Mouse (Mus musculus) 416B (cell line): Measurements from ENCODE around the gene Cpe.

Source experiments
- DNase-seq: peaks from one replicate; pipeline ENCODE4 v3.0.0; 2011; ENCODE audit warnings: low read depth

The Cpe gene

DNA sequence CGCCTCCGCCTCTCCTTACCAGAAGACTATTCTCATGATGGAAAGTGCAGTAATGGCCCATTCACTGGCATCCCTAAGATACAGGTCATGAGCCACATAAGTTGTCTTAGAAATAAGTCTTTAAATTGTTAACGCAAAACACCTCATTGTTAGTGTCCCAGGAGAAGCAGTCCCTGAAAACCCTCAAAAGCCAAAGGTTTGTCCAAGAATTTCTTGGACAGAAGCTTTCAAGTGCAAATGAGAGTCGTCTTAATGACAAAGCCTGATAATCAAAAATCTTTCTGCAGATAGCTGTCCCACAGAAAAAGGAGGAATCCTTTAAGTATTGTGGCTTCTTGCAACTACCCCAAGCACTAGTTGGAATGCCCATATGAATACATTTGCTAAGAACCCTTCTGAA, 60.7 kb downstream of the Cpe start:
- DNase-seq, result no peak

DNA sequence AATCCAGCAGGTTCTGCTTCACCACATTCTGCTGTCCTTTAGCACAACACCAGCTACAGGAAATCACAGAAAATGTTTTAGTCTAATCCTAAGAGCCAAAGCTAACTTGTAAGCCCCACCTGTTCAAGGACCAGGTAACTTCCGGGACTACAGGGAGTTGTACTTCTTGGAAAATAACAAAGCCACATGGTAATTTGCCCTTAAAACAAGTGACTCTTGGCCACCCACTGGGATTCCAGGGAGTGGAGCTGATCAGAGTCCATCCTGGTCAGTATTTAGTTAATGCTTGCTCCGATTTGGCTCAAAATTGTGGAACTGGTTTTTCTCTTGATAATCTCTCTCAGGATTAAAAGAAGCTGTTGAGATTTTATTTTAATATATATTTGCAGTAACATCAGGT, 61.1 kb downstream of the Cpe start:
- DNase-seq, result no peak

GRCm38 (mm10) chr8:64629034-64629760, 63.7 kb downstream of the Cpe start:
- no peak for DNase-seq

DNA sequence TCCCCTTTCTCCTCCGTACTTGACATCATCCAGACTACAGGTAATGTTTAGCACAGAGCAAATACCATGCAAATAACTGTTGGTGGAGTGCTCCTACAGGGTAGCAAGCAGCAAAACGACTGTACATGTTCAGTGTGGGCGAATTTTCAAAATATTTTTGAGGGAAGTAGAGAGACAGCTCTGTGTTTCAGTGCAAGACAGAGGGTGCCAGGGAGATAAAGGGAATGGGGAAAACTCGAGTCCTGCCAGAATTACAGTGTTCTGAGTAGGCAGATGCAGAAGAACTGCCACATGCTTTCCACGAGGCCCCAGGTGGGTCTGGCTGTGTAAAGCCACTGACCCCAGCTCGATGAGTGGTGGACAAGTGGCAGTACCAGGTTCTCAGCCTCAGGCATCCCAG, 64.8 kb downstream of the Cpe start:
- no peak for DNase-seq

DNA sequence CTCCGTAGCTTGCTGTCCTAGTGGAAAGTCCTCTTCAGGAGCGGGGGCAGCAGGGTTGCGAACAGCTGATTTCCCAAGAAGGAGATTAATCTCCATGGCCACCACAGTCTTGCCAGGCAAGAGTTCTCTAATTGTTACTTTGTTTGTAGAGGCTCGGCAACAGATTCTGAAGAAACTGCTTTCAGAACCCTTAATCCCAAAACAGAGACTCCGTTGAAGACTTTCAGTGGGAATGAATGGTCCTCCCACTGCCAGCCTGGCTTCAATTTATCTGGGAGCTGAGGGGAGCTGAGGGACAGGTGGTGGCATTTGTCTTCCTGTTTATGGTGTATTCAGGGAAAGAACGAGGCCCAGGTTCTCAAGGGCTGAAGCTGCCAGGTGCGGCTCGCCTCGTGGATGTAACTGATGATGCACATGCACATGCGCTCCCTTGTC, 68.2 kb downstream of the Cpe start:
- no peak for DNase-seq

- DNase-seq, result no peak
These were observed 72.3 kb downstream of the Cpe start for GRCm38 (mm10) chr8:64620365-64621150.

- no peak for DNase-seq
These were observed 73.2 kb downstream of the Cpe start for GRCm38 (mm10) chr8:64619661-64620060.

DNA sequence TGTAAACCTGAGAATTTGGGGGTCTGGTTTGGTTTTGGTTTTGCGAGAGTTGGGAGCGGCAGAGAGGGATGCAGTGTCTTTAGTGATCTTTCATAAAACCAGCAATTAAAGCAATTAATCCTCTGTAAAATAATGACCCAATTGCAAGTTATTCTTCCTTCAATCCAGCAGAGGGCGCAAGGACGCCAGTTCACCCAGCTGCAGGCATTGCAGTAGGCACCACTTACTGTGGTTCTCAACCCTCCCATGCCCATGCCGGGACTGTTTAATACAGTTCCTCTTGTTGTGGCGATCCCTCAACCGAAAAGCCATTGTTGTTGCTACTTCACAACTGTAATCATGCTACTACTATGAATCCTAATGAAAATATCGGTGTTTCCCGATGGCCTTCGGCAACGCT, 74.2 kb downstream of the Cpe start:
- DNase-seq, result peak; percentile 77

- DNase-seq, result peak; percentile 45
These were observed 76.3 kb downstream of the Cpe start for GRCm38 (mm10) chr8:64616566-64616965.

GRCm38 (mm10) chr8:64615459-64615858, 77.4 kb downstream of the Cpe start:
- DNase-seq, result peak; percentile 39

DNA sequence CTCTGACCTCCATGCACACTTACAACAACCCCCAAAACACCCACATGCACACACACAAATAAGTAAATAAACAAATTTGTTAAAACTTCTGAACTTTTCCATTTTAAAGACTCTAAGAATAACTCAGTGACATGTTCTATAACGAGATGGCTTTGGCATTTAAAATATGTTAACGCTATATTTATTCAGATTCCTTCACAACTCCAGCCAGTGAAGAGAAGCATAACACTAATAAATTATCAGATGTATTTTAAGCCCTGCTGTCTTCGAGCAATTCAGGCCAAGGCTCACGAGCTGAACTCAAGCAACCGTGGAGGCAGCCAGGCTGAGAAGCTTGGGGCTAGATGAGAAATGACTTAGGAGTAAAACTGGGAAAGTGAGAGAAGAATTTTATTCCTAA, 79.2 kb downstream of the Cpe start:
- no peak for DNase-seq

GRCm38 (mm10) chr8:64611210-64611974, 81.5 kb downstream of the Cpe start:
- peak; percentile 13 for DNase-seq

- DNase-seq, result peak; percentile 16
These were observed 83.9 kb downstream of the Cpe start for GRCm38 (mm10) chr8:64608931-64609330.

DNA sequence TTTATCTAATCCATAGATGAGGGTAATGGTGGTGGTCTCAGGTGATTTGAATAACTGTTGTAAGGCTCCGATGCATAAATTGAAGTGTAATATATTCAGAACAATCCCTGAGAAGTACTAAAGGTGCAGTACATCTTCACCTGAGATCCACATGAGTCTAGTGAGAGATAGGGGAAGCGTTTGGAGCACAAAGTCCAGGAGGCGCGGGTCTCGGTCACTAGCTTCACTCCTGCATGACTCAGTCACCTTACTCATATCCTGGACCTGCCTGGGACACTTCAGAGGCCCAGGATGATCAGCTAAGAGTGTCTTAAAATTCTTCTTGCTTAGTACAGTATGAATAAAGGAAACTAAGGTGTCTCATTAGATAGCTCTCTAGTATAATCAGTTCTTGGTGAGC, 86.8 kb downstream of the Cpe start:
- no peak for DNase-seq

DNA sequence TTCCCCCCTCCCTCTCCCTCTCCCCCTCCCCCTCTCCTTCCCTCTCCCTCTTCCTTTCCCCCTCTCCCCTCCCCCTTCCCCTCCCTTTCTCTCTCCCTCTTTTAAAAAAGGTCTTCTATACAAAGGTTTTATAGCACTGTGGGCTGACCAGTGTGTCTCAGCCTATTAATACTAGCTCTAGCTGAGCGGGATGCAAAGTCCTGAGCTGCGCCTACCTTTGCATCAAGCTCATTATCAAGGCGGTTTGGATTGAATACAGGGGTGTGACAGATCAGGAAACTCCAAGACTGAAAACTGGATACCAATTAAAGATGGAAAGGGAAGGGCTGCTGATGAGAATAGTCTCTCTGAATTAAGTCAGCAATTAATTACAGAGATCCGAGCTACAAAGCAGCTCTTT, 94.6 kb downstream of the Cpe start:
- DNase-seq, result no peak

GRCm38 (mm10) chr8:64597042-64597970, 95.5 kb downstream of the Cpe start:
- DNase-seq, result peak; percentile 59

DNA sequence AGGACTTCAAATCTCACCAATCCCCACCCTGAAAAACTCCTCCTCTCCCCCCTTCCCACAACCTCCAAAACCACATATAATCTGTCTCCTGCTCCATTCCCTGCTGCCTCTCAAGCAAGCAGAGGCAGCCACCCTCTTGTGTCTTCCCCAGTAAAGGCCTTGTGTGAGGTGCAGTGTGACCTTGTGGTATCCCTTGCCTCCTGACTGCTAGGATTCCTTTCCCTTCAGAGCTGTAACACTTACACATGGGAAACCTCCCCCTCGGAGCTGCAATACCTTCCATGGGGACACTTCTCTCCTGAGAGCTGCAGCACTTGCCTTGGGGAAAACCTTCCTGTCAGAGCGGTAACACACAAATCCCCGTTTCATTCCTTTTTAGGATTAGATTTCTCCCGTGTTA, 96.5 kb downstream of the Cpe start:
- no peak for DNase-seq

DNA sequence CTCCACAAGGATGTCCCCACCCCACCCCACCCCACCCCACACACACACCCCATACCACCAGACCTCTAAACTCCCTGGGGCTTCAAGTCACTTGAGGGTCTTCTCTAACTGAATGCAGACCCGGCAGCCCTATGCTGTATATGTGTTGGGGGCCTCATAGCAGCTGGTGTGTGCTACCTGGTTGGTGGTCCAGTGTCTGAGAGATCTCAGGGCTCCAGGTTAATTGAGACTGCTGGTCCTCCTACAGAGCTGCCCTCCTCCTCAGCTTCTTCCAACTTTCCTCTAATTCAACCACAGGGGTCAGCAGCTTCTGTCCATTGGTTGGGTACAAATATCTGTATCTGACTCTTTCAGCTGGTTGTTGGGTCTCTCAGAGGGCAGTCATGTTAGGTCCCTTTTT, 102.4 kb downstream of the Cpe start:
- DNase-seq, result no peak

GRCm38 (mm10) chr8:64582887-64583286, 110.0 kb downstream of the Cpe start:
- DNase-seq, result no peak

- no peak for DNase-seq
These were observed 114.6 kb downstream of the Cpe start for GRCm38 (mm10) chr8:64578221-64578620.

DNA sequence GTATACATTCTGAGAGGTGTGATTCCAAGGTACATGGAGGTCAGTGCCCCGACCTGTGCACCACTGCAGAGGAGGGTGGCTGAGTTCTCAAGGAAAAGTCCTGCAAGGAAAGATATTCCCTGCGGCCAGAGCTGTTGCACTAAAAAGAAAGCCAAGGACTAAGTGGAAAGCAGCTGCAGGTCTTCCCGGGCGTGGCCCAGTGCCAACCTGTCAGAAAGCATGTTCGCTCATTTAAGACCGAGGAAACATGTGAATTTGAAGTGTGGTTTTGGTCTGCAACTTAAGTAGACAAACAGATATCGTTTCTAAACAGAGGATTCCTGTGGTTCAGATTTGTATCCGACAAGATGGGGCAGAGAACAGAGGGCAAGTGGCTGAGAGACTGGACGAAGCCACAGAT, 117.9 kb downstream of the Cpe start:
- DNase-seq, result no peak
